Mouse (Mus musculus) lung, adult 2 months (tissue): ENCODE results near the gene Ceacam16. TPM values are rescaled to one million over a fixed set of nuclear protein-coding genes. Genes with fewer than 3 reads are reported as not detected.

ENCODE experiments used
- DNase-seq: peaks from one replicate; pipeline ENCODE4 v3.0.0; 2022
- H3K4me1 ChIP-seq: fragments of 200-500 bp; 2 replicates; pipeline ENCODE4 v1.6.1; 2011; ENCODE audit warnings: low read length; ENCODE audit not compliant: control insufficient read depth, insufficient read depth
- H3K4me3 ChIP-seq: fragments of 200-500 bp; replicated peaks from 2 replicates; pipeline ENCODE3; 2011; ENCODE audit warnings: low read depth, mild to moderate bottlenecking, control low read depth, low read length; ENCODE audit errors: extremely low read depth
- CTCF ChIP-seq: fragments of 200-500 bp; IDR thresholded peaks from 2 replicates; pipeline ENCODE4 v1.5.1; 2011; ENCODE audit warnings: mild to moderate bottlenecking, low read length, control low read depth; ENCODE audit not compliant: insufficient read depth
- POLR2A ChIP-seq: fragments of 200-500 bp; IDR thresholded peaks from 2 replicates; pipeline ENCODE4 v1.6.1; 2011; ENCODE audit warnings: low read depth, mild to moderate bottlenecking, control low read depth, low read length, borderline replicate concordance; ENCODE audit errors: extremely low read depth
- WGBS: fragments of 180-500 bp; shearing (Covaris S2); methylation state at CpG from one replicate; pipeline ENCODE4 v1.1.7; 2018; 5-methylcytosine and 5-hydroxymethylcytosine counted together
- polyA plus RNA-seq: library from polyadenylated mRNA; depleted of rRNA; stranded (reverse); fragments of >200 nt; gene quantifications from 2 replicates; pipeline ENCODE4 v1.2.3, GENCODE M21; 2012; rRNA removed

Gene Ceacam16
- polyA plus RNA-seq = 0.90 and 2.5 TPM in 2 replicates

DNA sequence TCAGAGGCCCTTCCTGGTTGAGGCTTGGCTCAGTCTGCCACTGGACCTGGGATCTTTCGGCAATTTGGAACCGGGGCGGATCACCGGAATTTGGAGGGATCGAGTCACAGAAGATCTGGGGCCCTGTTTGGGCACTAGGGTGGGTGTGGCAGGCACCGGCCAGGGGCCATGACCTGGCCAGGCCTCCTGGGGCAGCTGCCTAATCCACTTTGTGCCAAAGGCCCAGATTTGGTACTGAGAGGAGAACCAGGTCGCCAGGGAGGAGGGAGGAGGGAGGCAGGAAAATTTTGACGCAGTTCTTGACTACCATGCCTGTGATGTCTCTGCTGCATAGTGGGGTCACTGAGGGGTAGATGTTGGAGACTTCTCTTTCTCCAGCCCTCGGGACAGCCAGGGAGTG, at the start of gene Ceacam16:
TSS of gene Ceacam16 (minus strand) at position 101 of the 400 bp plus-strand sequence.
- DNase-seq = no peak
- Histone ChIP-seq H3K4me3 (no peak within 1 kb of the TSS), H3K4me1 (no peaks in the 10 kb centered on the region)
- TF ChIP-seq CTCF (no peak), POLR2A (no peak)
- 80% methylated on average over 9 of the region's 9 CpGs for WGBS

DNA sequence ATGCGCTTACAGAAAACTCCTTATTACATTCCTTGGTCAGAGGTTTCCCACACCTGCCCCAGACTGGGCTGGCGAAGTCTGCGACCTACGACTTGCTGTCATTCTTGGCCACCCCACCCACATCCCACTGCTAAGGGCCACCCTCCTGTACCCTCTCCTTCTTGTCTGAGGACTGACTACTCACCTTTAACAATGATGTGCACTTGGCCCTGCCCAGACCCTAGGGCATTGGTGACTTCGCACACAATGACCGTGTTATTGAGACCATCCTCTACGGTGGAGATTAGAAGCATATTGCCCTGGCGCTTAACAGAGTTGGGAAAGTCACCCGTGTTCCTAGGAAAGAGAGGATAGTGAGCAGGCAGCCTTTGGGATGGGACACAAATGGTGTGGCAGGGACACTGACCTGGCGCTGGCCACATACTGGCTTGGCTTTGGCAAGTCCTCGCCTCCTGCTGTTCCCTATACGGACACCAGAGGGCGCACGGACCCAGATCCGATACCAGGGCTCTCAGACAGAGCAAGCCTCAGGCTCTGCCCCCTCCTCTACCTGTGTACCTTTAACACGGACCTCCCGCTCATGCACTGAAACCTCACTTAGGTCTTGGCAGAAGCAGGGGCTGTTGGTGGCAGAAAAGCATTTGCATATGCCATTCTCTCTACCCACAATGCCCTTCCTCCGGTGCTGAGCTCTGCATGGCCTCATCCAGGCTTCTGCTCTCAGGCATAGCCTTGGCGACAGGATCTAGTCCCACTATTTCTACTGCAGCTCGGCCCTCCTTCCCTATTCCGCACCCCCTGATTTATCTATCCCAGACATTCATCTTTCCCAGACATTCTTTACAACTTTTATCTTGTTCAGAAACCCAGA, 49.6 kb upstream of the Ceacam16 start:
- TF ChIP-seq POLR2A (no peak), CTCF (peak; percentile 87)
- 49% methylated on average over 21 of the region's 21 CpGs for WGBS
- DNase-seq = peak; percentile 84
- H3K4me1 ChIP-seq = no peaks in the 10 kb centered on the region
- no peak overlapping the region for H3K4me3 ChIP-seq

DNA sequence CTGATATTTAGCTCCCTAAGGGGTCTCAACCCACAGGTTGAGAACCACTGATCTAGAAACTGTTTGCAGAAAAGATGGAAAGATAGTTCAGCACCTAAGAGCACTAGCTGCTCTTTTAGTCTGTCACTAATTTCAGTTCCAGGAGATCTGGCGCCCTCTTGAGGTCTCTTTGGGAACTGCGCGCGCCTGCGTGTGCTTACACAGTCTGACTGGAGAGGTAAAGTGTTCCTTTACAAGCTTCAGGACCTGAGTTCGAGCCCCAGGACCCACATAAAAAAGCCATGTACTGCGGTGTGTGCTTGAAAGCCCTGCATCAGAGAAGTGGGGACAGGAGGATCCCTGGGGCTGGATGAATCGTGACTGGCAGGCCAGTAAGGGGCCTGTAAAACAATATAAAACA, 28.8 kb upstream of the Ceacam16 start:
- no peak overlapping the region for H3K4me3 ChIP-seq
- TF ChIP-seq CTCF = peak; percentile 68
- TF ChIP-seq POLR2A = no peak
- WGBS = 37% methylated on average over 8 of the region's 8 CpGs
- no peaks in the 10 kb centered on the region for H3K4me1 ChIP-seq
- DNase-seq = peak; percentile 57

DNA sequence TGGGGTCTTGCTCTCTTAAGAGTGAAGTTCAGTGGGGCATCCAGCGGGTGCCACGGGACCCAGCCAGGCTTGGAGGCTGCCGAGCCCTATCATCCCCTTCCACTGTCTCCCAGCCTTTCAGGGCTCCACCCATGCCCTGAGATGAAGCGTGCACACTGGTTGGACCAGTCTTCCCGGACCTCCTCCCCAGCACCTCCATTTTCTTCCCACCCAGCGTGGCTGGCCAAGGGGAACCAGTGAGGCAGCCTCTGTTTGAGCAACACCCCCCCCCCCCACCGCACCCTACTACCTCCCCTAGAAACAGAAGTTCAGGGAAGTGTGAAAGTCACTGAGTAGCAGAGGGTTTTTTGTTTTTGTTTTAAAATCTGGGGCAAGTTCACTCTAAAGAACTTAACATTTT, 26.8 kb upstream of the Ceacam16 start, which contains the start of gene Ceacam19:
TSS of gene Ceacam19 (minus strand) at position 117 of the 400 bp plus-strand sequence.
- WGBS = 62% methylated on average over 7 of the region's 7 CpGs
- TF ChIP-seq POLR2A (no peak), CTCF (no peak)
- no peaks in the 10 kb centered on the region for H3K4me1 ChIP-seq
- no peak for DNase-seq
- no peak within 1 kb of the TSS for H3K4me3 ChIP-seq

- WGBS = 79% methylated on average over 8 of the region's 8 CpGs
- H3K4me1 ChIP-seq = peaks cover 4% of the 10 kb centered on the region
Observed at GRCm38 (mm10) chr7:19880754-19881153, 19.7 kb upstream of the Ceacam16 start.

GRCm38 (mm10) chr7:19876781-19877425, 15.8 kb upstream of the Ceacam16 start:
- Histone ChIP-seq H3K4me3 (no peak overlapping the region), H3K4me1 (peaks cover 5% of the 10 kb centered on the region)
- 35% methylated on average over 14 of the region's 14 CpGs for WGBS
- TF ChIP-seq CTCF (no peak), POLR2A (no peak)
- DNase-seq = no peak

More at GRCm38 (mm10) chr7:19880754-19881153, 19.7 kb upstream of the Ceacam16 start:
- no peak overlapping the region for H3K4me3 ChIP-seq
- TF ChIP-seq CTCF = no peak
- TF ChIP-seq POLR2A = no peak
- DNase-seq = no peak

DNA sequence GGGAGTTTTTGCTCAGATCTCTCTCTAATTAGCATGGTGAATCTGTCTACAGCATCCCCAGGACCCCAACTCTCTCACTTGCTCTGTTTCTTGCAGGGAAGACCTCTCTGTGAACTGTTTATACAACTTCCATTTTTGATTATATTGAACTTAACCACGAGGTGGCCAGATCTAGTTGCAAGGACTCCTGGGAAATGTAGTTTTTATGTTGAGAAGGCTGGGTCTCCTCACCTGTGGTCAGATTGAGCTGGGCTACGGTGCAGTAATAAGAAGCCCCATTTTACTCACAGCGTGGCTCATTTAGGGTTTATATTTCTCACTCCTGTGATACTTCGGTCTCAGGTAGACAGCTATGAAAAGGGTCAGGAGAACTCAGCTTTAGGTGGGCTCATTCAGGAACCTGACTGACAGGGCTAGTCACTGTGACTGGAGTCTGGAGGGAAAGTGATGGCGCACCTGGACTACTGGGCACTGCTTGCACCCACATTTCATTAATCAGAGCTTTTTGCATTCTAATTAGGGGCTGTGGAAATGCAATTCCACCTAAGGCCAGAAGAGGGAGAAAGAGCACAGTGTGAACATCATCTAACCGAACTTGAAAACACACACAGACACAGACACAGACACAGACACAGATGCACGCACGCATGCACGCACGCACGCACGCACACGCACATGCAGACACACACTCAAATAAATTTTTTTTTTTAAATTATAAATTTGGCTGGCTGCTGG, 15.0 kb upstream of the Ceacam16 start:
- no peak overlapping the region for H3K4me3 ChIP-seq
- DNase-seq = peak; percentile 32
- 0 out of 2 replicates have a peak, but pooled peaks have one; percentile 18 for TF ChIP-seq CTCF
- no peak for TF ChIP-seq POLR2A
- WGBS = 31% methylated on average over 13 of the region's 13 CpGs
- peaks cover 11% of the 10 kb centered on the region for H3K4me1 ChIP-seq

GRCm38 (mm10) chr7:19871943-19872601, 11.0 kb upstream of the Ceacam16 start:
- Histone ChIP-seq H3K4me3 (no peak overlapping the region), H3K4me1 (peaks cover 13% of the 10 kb centered on the region)
- 43% methylated on average over 5 of the region's 5 CpGs for WGBS
- DNase-seq = peak; percentile 46
- TF ChIP-seq CTCF = peak; percentile 83
- TF ChIP-seq POLR2A = no peak
